Mouse (Mus musculus) small intestine, adult 2 months (tissue): ENCODE data around the gene Vegfd. TPM values are rescaled to one million over a fixed set of nuclear protein-coding genes. Genes with fewer than 3 reads are reported as not detected.

ENCODE experiments used
- H3K27ac ChIP-seq: fragments of 200-500 bp; 2 replicates; pipeline ENCODE4 v1.5.1; 2012; ENCODE audit warnings: low read depth, low read length, control low read depth, inconsistent platforms; ENCODE audit not compliant: insufficient read depth
- H3K27me3 ChIP-seq: fragments of 200-500 bp; 2 replicates; pipeline ENCODE4 v1.6.1; 2012; ENCODE audit warnings: mild to moderate bottlenecking, moderate library complexity, low read length, inconsistent platforms; ENCODE audit not compliant: control insufficient read depth, insufficient read depth
- H3K36me3 ChIP-seq: fragments of 200-500 bp; 2 replicates; pipeline ENCODE4 v1.6.1; 2012; ENCODE audit warnings: mild to moderate bottlenecking, low read length, control low read depth, inconsistent platforms; ENCODE audit not compliant: control insufficient read depth, insufficient read depth
- H3K4me1 ChIP-seq: fragments of 200-500 bp; 2 replicates; pipeline ENCODE4 v1.6.1; 2012; ENCODE audit warnings: low read length, inconsistent platforms, mixed read lengths; ENCODE audit not compliant: control insufficient read depth, insufficient read depth, insufficient read length
- H3K4me3 ChIP-seq: fragments of 200-500 bp; 2 replicates; pipeline ENCODE4 v1.5.1; 2012; ENCODE audit warnings: low read depth, mild to moderate bottlenecking, control low read depth, inconsistent platforms, low read length, moderate library complexity
- CTCF ChIP-seq: fragments of 200-500 bp; IDR thresholded peaks from 2 replicates; pipeline ENCODE4 v1.5.1; 2012; ENCODE audit warnings: low read depth, mild to moderate bottlenecking, control low read depth, inconsistent platforms, low read length, moderate library complexity, mixed read lengths; ENCODE audit not compliant: insufficient replicate concordance, insufficient read length; ENCODE audit errors: extremely low read depth
- POLR2A ChIP-seq: fragments of 200-500 bp; IDR thresholded peaks from 2 replicates; pipeline ENCODE4 v1.6.1; 2012; ENCODE audit warnings: low read depth, mild to moderate bottlenecking, control low read depth, inconsistent platforms, low read length, moderate library complexity
- WGBS: fragments of 180-500 bp; shearing (Covaris S2); methylation state at CpG from one replicate; pipeline ENCODE4 v1.1.7; 2018; 5-methylcytosine and 5-hydroxymethylcytosine counted together
- polyA plus RNA-seq: library from polyadenylated mRNA; depleted of rRNA; stranded (reverse); fragments of >200 nt; gene quantifications from 2 replicates; pipeline ENCODE4 v1.2.3, GENCODE M21; 2012

Gene Vegfd
- polyA plus RNA-seq, 1 experiment: 0.46 TPM

DNA sequence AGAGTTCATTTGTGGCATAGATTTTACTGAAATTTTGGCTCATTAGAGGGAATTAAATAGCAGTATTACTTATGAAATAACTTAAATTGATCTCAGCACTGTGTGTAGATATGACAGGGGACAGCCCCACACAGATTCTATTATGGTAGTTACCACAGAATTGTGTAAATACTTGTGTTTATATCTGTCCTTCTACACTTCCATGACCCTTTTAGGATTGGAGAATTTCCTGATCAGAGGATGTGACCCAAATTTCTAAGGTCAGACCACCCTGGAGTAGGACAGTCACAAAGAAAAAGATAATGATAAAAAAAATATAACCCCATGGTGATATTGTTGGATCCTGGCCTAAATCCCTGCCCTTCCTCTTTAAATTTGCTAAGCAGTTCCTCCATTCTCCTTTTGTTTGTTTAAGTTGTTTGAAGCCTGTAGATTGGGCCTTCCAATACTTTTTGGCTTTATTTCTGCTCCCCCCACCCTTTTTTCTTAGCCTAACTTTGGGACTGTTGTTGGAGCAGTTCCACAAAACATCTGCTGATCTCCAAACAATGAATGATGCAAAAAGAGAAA is 32.0 kb downstream of the Vegfd start:
- no peaks in the 10 kb centered on the region for H3K4me1 ChIP-seq
- H3K27me3 ChIP-seq: no peaks in the 10 kb centered on the region
- H3K4me3 ChIP-seq: no peak overlapping the region
- no peak overlapping the region for H3K27ac ChIP-seq
- no peaks in the 10 kb centered on the region for H3K36me3 ChIP-seq
- TF ChIP-seq POLR2A (no peak), CTCF (no peak)

DNA sequence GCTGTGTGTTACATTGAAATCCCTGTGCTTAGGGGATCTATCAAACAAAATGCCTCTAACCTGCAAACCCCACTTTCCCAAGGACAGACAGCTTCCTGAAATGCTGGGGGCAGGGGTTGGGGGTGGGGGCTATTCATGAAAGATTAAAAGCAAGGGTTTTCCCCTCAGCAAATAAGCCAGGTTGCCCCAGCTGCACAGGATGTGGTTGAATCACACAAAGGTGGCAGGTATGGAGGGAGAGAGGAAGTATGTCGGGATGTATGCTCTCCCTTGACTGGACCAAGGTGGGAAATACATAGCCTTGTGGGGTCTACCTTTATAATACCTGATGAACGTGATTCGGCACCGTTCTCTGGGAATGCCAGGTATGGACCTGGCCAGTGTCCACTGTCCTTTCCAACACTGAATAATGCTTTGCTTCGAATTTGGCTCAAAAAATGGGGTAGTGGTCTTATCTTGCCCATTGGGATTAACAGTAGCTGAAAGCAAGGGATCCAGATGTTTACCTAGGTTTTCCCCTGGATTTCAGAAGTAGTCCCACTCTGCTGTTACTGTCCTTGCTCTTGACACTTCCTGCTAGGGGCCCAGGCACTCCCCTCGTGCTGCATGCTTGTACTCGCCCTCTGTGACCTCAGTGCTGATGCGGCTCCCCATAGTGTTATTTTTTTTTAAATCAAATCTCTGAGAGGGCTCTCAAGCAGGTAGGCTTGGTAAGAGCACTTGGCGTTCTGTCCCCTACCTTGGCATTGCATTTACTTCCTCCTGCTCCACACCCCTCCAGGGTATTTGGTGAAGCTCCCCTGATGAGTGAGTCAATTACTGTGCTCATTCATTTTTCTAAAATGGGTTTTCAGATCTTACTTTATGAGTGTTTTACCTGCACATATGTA is 33.2 kb downstream of the Vegfd start:
- H3K36me3 ChIP-seq: no peaks in the 10 kb centered on the region
- TF ChIP-seq CTCF (no peak), POLR2A (no peak)
- no peak overlapping the region for H3K27ac ChIP-seq
- WGBS: 72% methylated on average over 9 of the region's 9 CpGs
- no peaks in the 10 kb centered on the region for H3K4me1 ChIP-seq
- no peaks in the 10 kb centered on the region for H3K27me3 ChIP-seq
- H3K4me3 ChIP-seq: no peak overlapping the region

DNA sequence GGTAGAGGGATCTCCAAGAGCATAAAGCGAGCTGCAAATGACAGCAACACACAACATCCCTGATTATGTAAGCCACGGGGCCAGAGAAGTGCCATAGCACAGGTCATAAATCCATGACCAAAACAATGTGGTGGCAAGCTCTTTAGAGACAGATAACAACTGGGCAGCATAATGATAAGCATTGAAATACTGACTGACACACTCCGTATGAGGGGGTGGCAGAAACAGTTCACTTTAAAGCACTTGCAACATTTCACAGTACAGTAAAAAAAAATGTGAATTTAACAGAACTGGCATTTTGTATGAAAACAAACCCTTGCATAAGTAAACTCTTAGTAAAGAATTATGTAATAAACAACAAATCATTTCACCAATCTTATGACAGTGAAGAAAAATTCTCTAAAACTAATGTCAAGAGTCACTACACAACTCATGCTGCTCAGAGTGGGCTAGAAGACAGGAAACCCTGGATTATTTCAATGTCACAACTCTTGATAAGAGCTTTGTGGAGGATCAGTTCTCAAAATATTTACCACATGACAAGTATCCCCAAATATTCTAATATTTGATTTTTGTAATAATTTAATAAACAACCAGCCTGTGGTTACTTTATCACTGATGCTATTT is 35.2 kb downstream of the Vegfd start:
- no peaks in the 10 kb centered on the region for H3K27me3 ChIP-seq
- H3K4me3 ChIP-seq: no peak overlapping the region
- H3K27ac ChIP-seq: no peak overlapping the region
- H3K4me1 ChIP-seq: no peaks in the 10 kb centered on the region
- TF ChIP-seq POLR2A: no peak
- no peak for TF ChIP-seq CTCF
- 65% methylated on average over 3 of the region's 3 CpGs for WGBS
- H3K36me3 ChIP-seq: no peaks in the 10 kb centered on the region

DNA sequence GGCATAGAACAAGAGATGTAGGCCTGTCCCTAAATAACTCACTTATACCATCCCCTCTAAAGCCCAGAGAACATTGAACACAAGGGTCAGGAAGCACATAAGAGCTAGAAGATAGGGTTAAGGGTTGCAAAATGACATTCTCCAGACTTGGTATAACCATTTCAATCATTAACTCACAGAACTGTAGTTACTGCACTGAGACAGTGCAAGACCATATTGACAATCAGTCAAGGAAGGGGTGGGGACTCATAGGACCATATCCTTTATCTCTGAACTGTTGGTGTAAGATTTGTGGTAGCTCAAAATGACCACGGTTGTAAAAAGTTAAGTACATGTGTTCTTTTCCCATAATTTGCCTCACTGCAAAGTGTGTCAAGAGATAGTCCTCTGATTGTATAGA is 37.4 kb downstream of the Vegfd start:
- H3K4me1 ChIP-seq: no peaks in the 10 kb centered on the region
- H3K36me3 ChIP-seq: no peaks in the 10 kb centered on the region
- no peak overlapping the region for H3K4me3 ChIP-seq
- no peak for TF ChIP-seq POLR2A
- no peak for TF ChIP-seq CTCF
- WGBS: 37% methylated on average over 1 of the region's 1 CpGs
- H3K27ac ChIP-seq: no peak overlapping the region
- H3K27me3 ChIP-seq: no peaks in the 10 kb centered on the region

DNA sequence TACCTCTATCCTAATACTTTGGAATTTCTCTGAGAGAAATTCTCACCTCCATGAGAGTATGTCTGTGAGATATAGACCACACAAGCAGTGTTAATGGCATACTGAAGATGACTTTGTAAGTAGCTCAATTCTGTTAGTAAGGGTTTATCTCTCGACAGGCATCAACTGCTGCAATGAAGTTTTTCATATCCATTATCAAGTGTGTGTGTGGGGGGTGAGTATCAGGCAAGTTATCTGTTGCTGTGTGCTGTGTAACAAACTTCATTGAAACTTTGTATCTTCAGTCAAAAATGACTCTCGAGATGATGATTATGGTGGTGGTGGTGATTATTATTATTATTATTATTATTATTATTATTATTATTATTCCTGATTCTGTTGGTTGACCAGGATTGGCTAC is 43.6 kb downstream of the Vegfd start:
- Histone ChIP-seq H3K36me3 (no peaks in the 10 kb centered on the region), H3K27ac (no peak overlapping the region), H3K27me3 (no peaks in the 10 kb centered on the region), H3K4me1 (no peaks in the 10 kb centered on the region), H3K4me3 (no peak overlapping the region)
- no peak for TF ChIP-seq CTCF
- no peak for TF ChIP-seq POLR2A
- 86% methylated on average over 2 of the region's 2 CpGs for WGBS

DNA sequence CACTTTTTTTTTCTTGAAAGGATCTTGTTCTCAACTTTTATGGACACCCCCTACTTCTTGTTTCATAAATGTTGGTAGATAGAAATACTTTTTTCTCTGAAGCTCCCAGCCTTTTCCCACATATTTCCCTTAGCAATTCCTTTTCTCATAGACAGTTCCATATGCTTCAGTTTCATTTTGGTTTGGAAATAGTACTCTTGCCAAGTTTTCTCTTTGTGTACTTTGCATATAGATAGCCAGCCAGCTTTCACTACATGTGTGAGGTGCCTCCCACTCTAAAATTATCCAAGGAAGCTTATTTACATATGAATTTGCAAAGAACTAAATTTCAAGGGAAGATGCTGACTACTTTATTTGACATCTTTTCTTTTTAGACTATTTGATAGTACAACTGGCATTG is 44.8 kb downstream of the Vegfd start:
- no peaks in the 10 kb centered on the region for H3K27me3 ChIP-seq
- no peak overlapping the region for H3K27ac ChIP-seq
- H3K4me1 ChIP-seq: no peaks in the 10 kb centered on the region
- H3K4me3 ChIP-seq: no peak overlapping the region
- no peak for TF ChIP-seq POLR2A
- no peak for TF ChIP-seq CTCF
- peaks cover 7% of the 10 kb centered on the region; the same call in 1 of the 2 replicates for H3K36me3 ChIP-seq

DNA sequence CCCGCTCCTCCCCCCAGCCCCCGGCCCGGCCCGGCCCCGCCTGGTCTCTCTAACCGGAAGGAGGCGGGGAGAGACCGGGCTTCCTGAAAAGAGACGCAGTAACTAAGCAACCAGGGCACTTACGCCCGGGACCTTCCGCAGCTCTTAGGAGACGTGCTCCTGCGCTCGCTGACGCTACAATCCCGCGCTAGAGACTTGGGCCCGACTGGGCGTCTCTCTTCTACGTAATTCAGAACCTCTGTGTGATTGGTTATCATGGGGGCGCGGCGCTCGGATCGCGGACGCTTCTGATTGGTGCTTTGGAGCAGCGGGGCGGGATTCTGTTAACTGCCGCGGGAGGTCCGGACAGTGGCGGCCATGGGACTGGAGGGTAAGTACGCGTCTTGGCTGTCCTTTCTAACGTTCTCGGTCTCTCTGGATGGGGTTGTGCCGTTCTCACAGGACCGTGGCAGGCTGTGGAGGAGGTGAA is 46.3 kb downstream of the Vegfd start, which contains the start of gene Piga:
TSS of gene Piga (plus strand) at position 317 of the 469 bp plus-strand sequence.
- no peaks in the 10 kb centered on the region for H3K27me3 ChIP-seq
- WGBS: 24% methylated on average over 40 of the region's 40 CpGs
- TF ChIP-seq POLR2A (peak; percentile 52), CTCF (no peak)
- peaks cover 9% of the 10 kb centered on the region for H3K36me3 ChIP-seq
- H3K27ac ChIP-seq: peak within 1 kb of the TSS; percentile 27
- H3K4me1 ChIP-seq: no peaks in the 10 kb centered on the region
- H3K4me3 ChIP-seq: peak within 1 kb of the TSS; percentile 88
